Mouse (Mus musculus): ENCODE data around the gene Aoc2. TPM values are rescaled to one million over a fixed set of nuclear protein-coding genes. Genes with fewer than 3 reads are reported as not detected.

Gene Aoc2
- total and polyA plus RNA-seq, 3 experiments, result 12.1 to 21.1 TPM; not detected in 1

GRCm38 (mm10) chr11:101367326-101367935 is 42.6 kb downstream of the Aoc2 start, which contains the start of gene G6pc:
Gene G6pc (plus strand): TSS chr11:101367561.
- H3K9ac ChIP-seq (ENCODE audit: control insufficient read depth, low read depth, low read length, poor library complexity, severe bottlenecking), result no peak within 1 kb of the TSS
- H3K9me3 ChIP-seq (replicated peaks; ENCODE audit: insufficient read depth, low read length), result no peaks in the 10 kb centered on the region
- peaks cover 5 to 11% of the 10 kb centered on the region in 2 experiments for H3K4me1 ChIP-seq (ENCODE audit: control insufficient read depth in 1 of 2, insufficient read depth in 2 of 2, low read length in 2 of 2)
- DNase-seq (ENCODE audit: low read depth, low spot score), result no peak
- H3K79me2 ChIP-seq (ENCODE audit: control insufficient read depth, insufficient read depth, low read length, poor library complexity), result no peaks in the 10 kb centered on the region
- no peak within 1 kb of the TSS for H3K27ac ChIP-seq (ENCODE audit: control insufficient read depth, low read depth, low read length)
- H3K27me3 ChIP-seq (ENCODE audit: control insufficient read depth in 1 of 2, insufficient read depth in 2 of 2, low read length in 2 of 2), result peaks cover 2 to 7% of the 10 kb centered on the region in 2 experiments; a peak in 3 of 4 replicates
- no peak within 1 kb of the TSS for H3K4me3 ChIP-seq (ENCODE audit: control insufficient read depth in 1 of 2, insufficient read depth in 1 of 2, low read depth in 2 of 2, low read length in 2 of 2)
- H3K36me3 ChIP-seq (ENCODE audit: control insufficient read depth in 1 of 2, insufficient read depth in 2 of 2, low read length in 2 of 2), result peaks cover 0 to 5% of the 10 kb centered on the region in 2 experiments; a peak in 2 of 4 replicates
- TF ChIP-seq ELF1 (IDR thresholded peaks at IDR 0.05; ENCODE audit: low read depth, low read length) (no peak), TBP (IDR thresholded peaks at IDR 0.05; ENCODE audit: low read depth, low read length) (no peak), USF2 (IDR thresholded peaks at IDR 0.05; ENCODE audit: borderline replicate concordance in 1 of 2, insufficient read depth in 1 of 2, low read depth in 1 of 2, low read length in 2 of 2) (no peak), ZMIZ1 (IDR thresholded peaks at IDR 0.05; ENCODE audit: low read depth, low read length) (no peak), NRF1 (IDR thresholded peaks at IDR 0.05; ENCODE audit: insufficient read depth, low read depth, low read length, poor library complexity, severe bottlenecking) (no peak), MAFK (IDR thresholded peaks at IDR 0.05; ENCODE audit: borderline replicate concordance, low read depth, low read length) (no peak), NELFE (IDR thresholded peaks at IDR 0.05; ENCODE audit: low read depth, low read length) (no peak), SIN3A (IDR thresholded peaks at IDR 0.05; ENCODE audit: low read length) (no peak), GATA1 (IDR thresholded peaks at IDR 0.05; ENCODE audit: low read depth, low read length) (no peak), MYB (IDR thresholded peaks at IDR 0.05; ENCODE audit: low read depth, low read length) (no peak), ETS1 (IDR thresholded peaks at IDR 0.05; ENCODE audit: low read depth, low read length) (no peak), CTCF (IDR thresholded peaks at IDR 0.05 in 2 of 3, conservative IDR thresholded peaks at IDR 0.05 in 1 of 3; ENCODE audit: control insufficient read depth in 1 of 3, insufficient read depth in 1 of 3, low read depth in 2 of 3, low read length in 3 of 3, poor library complexity in 1 of 3, severe bottlenecking in 1 of 3) (no peak), JUND (IDR thresholded peaks at IDR 0.05; ENCODE audit: low read depth, low read length) (no peak), E2F4 (IDR thresholded peaks at IDR 0.05; ENCODE audit: borderline replicate concordance, low read depth, low read length) (no peak)

- Histone ChIP-seq H3K4me1 (ENCODE audit: control insufficient read depth in 1 of 2, insufficient read depth in 2 of 2, low read length in 2 of 2) (no peaks in the 10 kb centered on the region), H3K36me3 (ENCODE audit: control insufficient read depth in 1 of 2, insufficient read depth in 2 of 2, low read length in 2 of 2) (no peaks in the 10 kb centered on the region), H3K9me3 (replicated peaks; ENCODE audit: insufficient read depth, low read length) (no peaks in the 10 kb centered on the region), H3K4me3 (ENCODE audit: control insufficient read depth in 1 of 2, insufficient read depth in 1 of 2, low read depth in 2 of 2, low read length in 2 of 2) (no peak overlapping the region), H3K27me3 (ENCODE audit: control insufficient read depth in 1 of 2, insufficient read depth in 2 of 2, low read length in 2 of 2) (peaks cover 4 to 17% of the 10 kb centered on the region in 2 experiments; a peak in 3 of 4 replicates), H3K79me2 (ENCODE audit: control insufficient read depth, insufficient read depth, low read length, poor library complexity) (no peaks in the 10 kb centered on the region), H3K9ac (ENCODE audit: control insufficient read depth, low read depth, low read length, poor library complexity, severe bottlenecking) (no peak overlapping the region), H3K27ac (ENCODE audit: control insufficient read depth, low read depth, low read length) (no peak overlapping the region)
- no peak for TF ChIP-seq GATA1 (IDR thresholded peaks at IDR 0.05; ENCODE audit: low read depth, low read length)
- no peak for TF ChIP-seq JUND (IDR thresholded peaks at IDR 0.05; ENCODE audit: low read depth, low read length)
- no peak for TF ChIP-seq NRF1 (IDR thresholded peaks at IDR 0.05; ENCODE audit: insufficient read depth, low read depth, low read length, poor library complexity, severe bottlenecking)
- TF ChIP-seq EP300 (IDR thresholded peaks at IDR 0.05; ENCODE audit: low read depth in 1 of 2, low read length in 2 of 2), result no peak
- TF ChIP-seq CTCF (IDR thresholded peaks at IDR 0.05 in 2 of 3, conservative IDR thresholded peaks at IDR 0.05 in 1 of 3; ENCODE audit: control insufficient read depth in 1 of 3, insufficient read depth in 1 of 3, low read depth in 2 of 3, low read length in 3 of 3, poor library complexity in 1 of 3, severe bottlenecking in 1 of 3), result no peak
- no peak for TF ChIP-seq RCOR1 (IDR thresholded peaks at IDR 0.05; ENCODE audit: low read depth, low read length)
- no peak for TF ChIP-seq BHLHE40 (IDR thresholded peaks at IDR 0.05; ENCODE audit: borderline replicate concordance, low read depth, low read length)
- no peak for TF ChIP-seq MYC (IDR thresholded peaks at IDR 0.05; ENCODE audit: low read depth, low read length)
- TF ChIP-seq ZMIZ1 (IDR thresholded peaks at IDR 0.05; ENCODE audit: low read depth, low read length), result no peak
- TF ChIP-seq ELF1 (IDR thresholded peaks at IDR 0.05; ENCODE audit: low read depth, low read length), result no peak
- no peak for TF ChIP-seq MAFK (IDR thresholded peaks at IDR 0.05; ENCODE audit: borderline replicate concordance, low read depth, low read length)
- no peak for TF ChIP-seq ZC3H11A (IDR thresholded peaks at IDR 0.05; ENCODE audit: low read depth, low read length)
- TF ChIP-seq TBP (IDR thresholded peaks at IDR 0.05; ENCODE audit: low read depth, low read length), result no peak
- no peak for TF ChIP-seq TAL1 (IDR thresholded peaks at IDR 0.05; ENCODE audit: low read length)
- no peak for TF ChIP-seq KAT2A (conservative IDR thresholded peaks at IDR 0.05; ENCODE audit: low read depth, low read length)
- no peak for TF ChIP-seq NELFE (IDR thresholded peaks at IDR 0.05; ENCODE audit: low read depth, low read length)
- no peak for TF ChIP-seq POLR2AphosphoS5 (IDR thresholded peaks at IDR 0.05; ENCODE audit: borderline replicate concordance, low read depth, low read length)
- TF ChIP-seq POLR2AphosphoS2 (IDR thresholded peaks at IDR 0.05; ENCODE audit: low read length), result no peak
- no peak for TF ChIP-seq ZNF384 (IDR thresholded peaks at IDR 0.05; ENCODE audit: low read depth, low read length)
- no peak for TF ChIP-seq MEF2A (IDR thresholded peaks at IDR 0.05; ENCODE audit: extremely low read depth, insufficient replicate concordance, low read depth, low read length, poor library complexity, severe bottlenecking)
- no peak for DNase-seq (ENCODE audit: low read depth, low spot score)
Observed at GRCm38 (mm10) chr11:101370141-101370540, 45.3 kb downstream of the Aoc2 start.
